Mouse (Mus musculus): Measurements from ENCODE around the gene Dync1li1.
"Not testable (repeated sequence)": the region's sequence is repeated elsewhere in the genome, so short reads cannot be mapped to it uniquely, and the experiment has no call there.

The Dync1li1 gene

GRCm38 (mm10) chr9:114678576-114678975, 10.0 kb upstream of the Dync1li1 start:
- DNase-seq: no peak

GRCm38 (mm10) chr9:114679944-114680343, 8.6 kb upstream of the Dync1li1 start:
- DNase-seq: peak; percentile 77 to 81

- DNase-seq: peak; percentile 54 to 57
Measured at GRCm38 (mm10) chr9:114680531-114680930, 8.1 kb upstream of the Dync1li1 start.

DNA sequence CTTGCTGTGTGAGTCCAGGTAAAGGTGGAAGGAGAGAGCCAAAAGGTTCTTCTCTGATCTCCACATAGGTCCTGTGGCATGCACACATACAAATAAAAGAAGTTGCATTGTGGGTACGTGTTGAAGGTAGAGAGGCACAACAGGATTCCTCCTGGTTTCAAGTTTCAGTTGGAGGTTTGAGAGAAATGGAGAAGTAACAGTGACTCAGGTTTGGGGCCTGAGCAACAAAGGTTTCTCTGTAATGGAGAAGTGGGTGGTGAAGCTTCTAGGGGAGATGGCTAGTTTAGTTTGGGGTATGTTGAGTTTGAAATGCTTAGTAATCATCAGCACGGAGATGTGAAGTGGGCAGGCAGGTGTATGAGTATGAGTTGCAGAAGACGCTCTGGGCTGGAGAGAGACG, 6.4 kb upstream of the Dync1li1 start:
- no peak for DNase-seq

GRCm38 (mm10) chr9:114686245-114686644, 2.3 kb upstream of the Dync1li1 start:
- DNase-seq: no peak

GRCm38 (mm10) chr9:114687639-114688038, 951 bp upstream of the Dync1li1 start:
- DNase-seq: no peak

DNA sequence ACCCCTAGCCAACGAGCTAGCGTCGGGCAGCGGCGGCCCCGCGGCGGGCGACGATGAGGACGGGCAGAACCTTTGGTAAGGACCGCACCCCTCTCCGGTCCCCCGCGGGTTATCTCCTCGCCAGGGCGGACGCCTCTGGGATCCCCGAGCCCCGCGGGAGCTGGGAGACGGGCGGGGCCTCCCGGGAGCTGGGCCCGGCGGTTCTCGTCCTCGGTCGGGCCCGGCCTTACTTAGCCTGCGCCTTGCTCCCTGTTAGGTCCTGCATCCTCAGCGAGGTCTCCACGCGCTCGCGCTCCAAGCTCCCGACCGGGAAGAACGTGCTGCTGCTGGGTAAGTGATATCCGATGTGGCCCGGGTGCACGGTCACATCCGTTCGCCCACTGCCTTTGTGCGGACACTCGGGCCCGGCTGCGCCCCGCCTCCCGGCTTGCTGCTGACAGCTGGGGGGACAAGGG, 390 bp downstream of the Dync1li1 start:
- no peak for DNase-seq

DNA sequence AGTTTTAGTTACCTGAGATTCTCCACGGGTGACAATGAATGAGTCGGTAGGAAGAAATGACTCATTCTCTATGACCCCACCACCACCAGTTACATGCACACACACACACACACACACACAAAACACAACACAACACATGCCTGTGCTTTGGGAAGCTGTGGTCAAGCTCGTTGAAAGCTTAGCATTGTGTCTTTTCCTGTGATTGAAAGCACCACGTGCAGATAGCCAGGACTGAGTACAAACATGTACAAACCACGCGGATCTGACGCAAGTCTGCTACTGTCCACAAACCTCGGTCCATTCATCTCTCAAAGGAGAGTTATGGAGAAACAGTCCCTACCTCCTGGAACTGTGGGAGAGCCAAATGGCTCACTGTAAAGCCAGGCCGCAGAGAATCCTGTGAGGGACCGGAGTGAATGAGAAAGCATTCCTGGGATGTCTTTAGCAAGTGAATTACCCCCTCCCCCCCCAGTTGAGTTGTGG, 1.6 kb downstream of the Dync1li1 start:
- DNase-seq: no peak

GRCm38 (mm10) chr9:114691112-114691511, 2.5 kb downstream of the Dync1li1 start:
- DNase-seq: no peak

GRCm38 (mm10) chr9:114695662-114696061, 7.1 kb downstream of the Dync1li1 start:
- DNase-seq: not testable (repeated sequence)

DNA sequence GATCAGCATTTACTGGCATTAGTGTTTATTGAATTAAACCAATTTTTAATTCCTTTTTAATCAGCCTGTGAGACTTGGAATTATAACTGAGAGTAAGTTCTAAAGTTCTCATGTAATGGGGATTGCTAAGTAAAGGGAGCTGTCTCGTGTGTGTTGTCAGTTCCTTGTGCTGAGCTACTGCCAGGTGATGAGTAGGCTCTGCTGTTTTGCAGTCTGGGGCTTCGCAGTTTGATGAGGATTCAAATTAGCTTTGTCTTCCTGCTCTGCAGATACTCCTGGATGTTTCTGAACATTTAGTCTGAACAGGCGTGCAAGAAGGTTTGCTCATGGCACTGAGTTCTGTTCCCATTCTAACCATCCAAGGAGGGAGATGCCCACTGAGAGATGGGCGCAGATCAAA, 8.5 kb downstream of the Dync1li1 start:
- DNase-seq: no peak

GRCm38 (mm10) chr9:114697926-114698325, 9.3 kb downstream of the Dync1li1 start:
- no peak for DNase-seq

GRCm38 (mm10) chr9:114699262-114699661, 10.7 kb downstream of the Dync1li1 start:
- peak; percentile 37 to 43 for DNase-seq

DNA sequence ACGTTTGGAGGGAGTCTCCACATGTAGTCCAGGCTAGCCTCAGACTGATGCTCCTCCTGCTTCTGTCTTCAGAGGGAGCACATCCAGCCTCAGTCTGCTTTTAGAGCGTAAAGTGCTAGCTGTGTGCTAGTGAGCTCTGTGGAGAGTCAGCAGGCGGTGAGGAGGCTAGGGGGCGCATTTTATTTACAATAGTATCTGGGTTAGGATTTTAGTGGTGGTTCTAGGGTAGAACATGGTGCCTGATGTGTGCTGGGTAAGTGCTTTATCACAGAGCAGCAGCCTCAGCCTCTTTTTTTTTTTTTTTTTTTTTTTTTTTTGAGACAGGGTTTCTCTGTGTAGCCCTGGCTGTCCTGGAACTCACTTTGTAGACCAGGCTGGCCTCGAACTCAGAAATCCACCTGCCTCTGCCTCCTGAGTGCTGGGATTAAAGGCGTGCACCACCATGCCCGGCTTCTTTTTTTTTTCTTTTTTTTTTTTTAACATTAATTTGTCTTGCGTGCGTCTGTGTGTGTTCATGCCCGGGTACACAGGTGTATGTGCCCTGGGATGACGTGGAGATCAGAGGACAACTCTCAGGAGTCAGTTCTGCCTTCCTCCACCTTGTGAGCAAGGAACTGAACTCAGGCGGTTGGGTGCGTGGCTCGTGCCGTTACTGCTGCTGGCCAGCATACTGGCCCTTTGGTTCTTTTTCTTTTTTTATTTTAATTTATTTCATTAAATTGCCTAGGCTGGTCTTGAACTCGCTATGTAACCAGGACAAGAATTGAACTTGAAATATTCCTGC, 11.5 kb downstream of the Dync1li1 start:
- DNase-seq: no peak

DNA sequence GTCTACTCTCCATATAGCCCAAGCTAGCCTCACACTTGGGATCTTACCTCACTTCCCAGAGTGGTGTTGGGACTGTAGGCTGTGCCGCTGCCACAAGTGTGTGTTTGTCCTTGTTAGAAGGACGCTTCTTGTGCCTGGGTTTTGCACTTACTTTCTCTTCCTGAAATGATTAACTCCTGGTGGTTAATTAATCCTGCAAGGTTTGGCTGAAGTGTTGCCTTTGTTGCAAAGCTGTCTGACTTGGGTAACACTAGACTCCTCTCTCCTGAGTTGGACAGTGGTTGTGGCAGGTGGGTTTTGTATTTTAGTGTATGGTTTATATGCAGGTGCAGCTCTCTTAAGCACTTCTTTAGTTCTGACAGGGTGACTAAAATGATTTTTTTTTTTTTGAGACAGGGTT, 12.4 kb downstream of the Dync1li1 start:
- no peak for DNase-seq

GRCm38 (mm10) chr9:114701921-114702320, 13.3 kb downstream of the Dync1li1 start:
- DNase-seq: no peak

GRCm38 (mm10) chr9:114707805-114708204, 19.2 kb downstream of the Dync1li1 start:
- no peak for DNase-seq

DNA sequence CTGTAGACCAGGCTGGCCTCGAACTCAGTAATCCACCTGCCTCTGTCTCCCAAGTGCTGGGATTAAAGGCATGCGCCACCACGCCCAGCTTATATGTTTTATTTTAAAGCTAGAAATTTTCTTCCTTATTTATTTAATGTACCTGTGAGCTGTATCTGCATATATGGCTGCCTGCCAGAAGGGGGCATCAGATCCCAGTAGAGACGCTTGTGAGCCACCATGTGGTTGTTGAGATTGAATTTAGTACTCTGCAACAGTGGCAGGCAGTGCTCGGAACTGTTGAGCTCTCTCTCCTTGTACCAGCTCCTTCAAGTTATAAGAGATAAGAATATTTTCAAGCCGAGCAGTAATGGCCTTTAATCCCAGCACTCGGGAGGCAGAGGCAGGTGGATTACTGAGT, 21.8 kb downstream of the Dync1li1 start:
- peak in 1 of 2 experiments; percentile 38 for DNase-seq

DNA sequence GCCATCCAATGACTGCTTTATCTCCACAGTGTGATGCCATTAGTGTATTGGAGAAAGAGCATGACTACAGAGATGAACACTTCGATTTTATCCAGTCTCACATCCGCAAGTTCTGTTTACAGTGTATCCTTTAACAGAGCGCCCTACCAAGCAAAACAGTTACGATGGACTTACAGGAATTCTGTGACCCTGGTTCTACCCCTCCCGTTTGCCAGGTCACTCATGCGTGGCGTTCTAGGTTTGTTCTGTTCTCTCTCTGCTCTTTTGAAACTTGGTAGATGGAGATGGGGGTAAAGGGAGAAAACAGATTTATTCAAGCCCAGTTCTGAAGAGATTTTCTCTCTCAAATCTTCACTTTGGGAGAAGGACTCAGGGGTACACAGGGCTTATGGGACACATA, 24.9 kb downstream of the Dync1li1 start:
- DNase-seq: no peak

- DNase-seq: no peak
Measured at GRCm38 (mm10) chr9:114716677-114717331, 28.2 kb downstream of the Dync1li1 start.

DNA sequence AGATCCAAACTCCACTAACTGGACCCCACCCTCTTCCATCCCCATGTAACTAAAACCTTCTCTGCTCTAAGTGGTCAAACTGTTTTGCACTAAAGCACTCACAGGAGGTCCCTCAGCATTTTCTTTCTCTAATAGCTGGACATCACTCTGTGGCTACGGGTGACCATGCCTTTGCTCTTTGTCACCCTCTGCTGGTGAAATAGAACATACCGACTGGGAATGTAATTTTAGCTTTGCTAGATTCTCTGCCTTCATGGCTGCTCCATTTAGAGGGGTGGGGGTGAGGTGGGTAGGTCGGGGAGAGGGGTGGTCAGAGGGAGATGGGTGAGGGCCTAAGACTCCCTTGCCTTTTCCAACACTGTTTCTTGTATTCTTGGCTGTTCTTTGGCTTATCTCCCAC, 38.7 kb downstream of the Dync1li1 start:
- peak; percentile 39 to 71 for DNase-seq

- not testable (repeated sequence) for DNase-seq
Measured at GRCm38 (mm10) chr9:114728432-114728831, 39.8 kb downstream of the Dync1li1 start.

- no peak for DNase-seq
Measured at GRCm38 (mm10) chr9:114729911-114730805, 41.6 kb downstream of the Dync1li1 start.
